Mouse (Mus musculus) monocyte, adult 2 months (primary cell): ENCODE data around the gene Ap1s2.

ENCODE experiments used
- DNase-seq, 2 experiments: peaks; one replicate each; pipeline ENCODE4 v3.0.0; 2022; ENCODE audit warnings: low spot score in 2 of 2, low read depth in 1 of 2

Ap1s2 gene

DNA sequence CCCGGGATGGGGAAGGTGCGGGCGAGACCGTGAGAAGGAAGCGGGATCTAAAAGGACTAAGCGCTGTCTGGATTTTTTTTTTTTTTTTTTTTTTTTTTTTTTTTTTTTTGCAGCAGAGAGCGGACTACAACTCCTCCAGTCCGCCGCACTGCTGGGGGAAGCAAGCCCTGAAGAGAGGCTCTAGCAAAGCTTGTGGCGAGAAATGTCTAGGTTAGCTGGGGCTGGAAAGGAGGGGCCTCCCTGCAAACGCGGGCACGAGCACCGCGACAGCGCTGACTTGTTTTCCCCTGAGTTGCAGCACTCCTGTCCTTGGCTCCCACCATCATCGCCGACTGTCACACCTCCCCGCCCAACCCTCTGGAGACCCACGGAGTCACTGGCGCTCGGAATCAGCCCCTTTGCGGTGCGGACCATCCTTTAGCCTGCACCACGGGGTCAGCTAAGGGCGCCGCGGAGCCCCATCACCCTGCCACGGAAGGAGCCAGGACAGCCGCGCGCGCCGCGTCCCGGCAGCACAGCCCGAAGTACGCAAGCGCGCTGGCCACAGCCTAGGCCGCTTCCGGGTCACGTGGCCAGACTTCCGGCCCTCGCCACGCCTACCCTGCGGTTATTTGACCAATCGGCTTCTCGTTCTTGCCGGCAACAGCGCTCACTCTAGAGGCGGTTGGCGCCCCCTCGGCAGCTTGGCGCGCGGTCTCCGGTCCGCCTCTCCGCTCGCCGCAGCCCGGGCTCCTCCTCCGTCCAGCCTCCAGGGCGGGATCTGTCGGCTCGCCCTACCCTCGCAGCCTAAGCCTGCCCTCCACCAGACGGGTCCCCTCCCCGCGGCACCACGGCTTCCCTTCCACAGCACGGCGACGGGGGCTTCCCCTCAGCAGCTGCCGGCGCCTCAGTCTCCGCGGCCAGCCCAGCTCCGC is at the start of gene Ap1s2:
Gene Ap1s2, plus strand, starts transcription at position 681 of the 914 bp plus-strand sequence.
- peak; percentile 86 to 89 for DNase-seq

DNA sequence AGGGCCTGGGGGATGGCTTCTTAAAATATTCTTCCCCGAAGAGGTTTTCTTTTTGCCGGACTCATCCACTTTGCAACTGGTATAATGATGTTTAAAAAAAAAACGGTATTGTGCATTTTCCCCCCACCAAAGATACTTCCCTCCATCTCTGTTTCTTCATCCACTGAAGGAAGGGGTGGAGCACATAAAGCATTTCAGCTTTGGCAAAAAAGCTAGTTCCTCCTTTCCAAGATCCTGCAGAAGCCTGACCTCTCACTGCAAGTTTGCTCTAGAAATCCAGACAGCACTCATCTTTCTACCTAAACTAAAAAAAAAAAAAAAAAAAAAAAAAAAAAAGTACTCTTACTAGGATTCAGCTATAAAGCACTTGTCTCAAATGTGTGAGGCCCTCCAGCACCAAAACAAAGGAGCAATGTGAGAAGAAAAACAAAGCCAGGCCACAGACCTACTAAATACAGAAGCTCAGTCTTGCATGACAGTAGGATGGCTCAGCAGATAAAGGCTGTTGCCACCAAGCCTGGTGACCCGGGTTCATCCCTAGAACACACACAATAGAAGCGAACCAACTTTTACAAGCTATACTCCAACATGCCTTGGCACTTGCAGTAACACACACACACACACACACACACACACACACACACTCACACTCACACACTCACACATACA is 41.0 kb upstream of the Ap1s2 start:
- DNase-seq, result no peak

DNA sequence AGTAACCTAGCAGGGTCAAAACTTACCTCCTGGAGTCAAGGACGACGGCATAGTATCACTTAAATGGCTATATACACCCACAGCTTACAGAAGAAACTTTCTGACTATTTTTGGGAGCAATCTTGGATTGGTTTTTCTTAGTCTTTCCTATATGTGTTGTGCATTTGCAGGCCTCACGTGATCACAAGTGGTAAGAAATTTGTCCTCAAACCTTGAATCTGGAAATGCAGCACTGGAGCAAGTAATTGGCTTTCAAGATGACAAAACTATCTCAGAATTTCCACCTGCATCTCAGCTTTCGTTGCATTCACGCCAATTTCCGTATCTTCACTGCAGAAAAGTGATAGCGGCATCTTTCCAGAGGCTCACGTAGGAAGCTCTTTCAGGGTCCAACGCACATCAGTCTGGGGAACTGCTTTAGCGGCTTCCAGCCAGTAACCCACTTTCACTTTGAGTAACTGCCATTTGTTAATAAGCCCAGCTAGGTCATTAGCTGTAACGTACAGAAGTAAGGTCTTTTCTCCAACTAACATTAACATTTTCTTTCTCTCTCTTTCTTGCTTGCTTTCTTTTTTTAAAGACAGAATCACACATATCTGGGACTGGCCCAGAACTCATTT is 40.0 kb upstream of the Ap1s2 start:
- DNase-seq, result no peak

DNA sequence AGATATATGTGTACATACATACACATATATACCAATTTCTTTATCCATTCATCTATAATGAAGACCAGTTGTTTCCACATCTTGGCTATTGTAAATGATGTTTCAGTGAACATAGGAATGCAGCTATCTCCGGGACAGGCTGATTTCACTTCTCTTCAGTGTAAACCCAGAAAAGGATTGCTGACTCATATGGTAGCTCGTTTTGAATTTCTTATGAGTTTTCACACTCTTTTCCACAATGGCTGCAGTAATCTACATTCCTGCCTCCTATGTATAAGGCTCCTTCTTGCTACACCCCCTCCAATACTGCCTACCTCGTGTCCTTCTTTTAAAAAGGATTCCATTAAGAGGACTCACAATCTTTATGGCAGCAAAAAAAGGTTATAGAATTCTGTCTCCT is 32.9 kb upstream of the Ap1s2 start:
- no peak for DNase-seq

DNA sequence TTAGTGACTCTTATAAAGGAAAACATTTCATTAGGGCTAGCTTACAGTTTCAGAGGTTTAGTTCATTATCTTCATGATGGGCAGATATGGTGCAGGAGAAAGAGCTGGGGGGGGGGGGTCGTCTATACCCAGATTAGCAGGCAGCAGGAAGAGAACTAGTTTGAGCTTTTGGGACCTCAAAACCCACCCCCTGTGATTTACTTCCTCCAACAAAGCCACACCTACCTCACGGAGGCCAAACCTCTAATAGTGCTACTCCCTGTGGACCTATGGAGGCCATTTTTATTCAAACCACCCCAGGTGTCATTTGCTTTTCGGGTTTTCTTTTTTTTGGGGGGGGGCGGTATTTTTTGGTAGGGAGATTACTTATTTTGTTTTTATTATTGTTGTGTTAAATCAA is 32.2 kb upstream of the Ap1s2 start:
- no peak for DNase-seq

DNA sequence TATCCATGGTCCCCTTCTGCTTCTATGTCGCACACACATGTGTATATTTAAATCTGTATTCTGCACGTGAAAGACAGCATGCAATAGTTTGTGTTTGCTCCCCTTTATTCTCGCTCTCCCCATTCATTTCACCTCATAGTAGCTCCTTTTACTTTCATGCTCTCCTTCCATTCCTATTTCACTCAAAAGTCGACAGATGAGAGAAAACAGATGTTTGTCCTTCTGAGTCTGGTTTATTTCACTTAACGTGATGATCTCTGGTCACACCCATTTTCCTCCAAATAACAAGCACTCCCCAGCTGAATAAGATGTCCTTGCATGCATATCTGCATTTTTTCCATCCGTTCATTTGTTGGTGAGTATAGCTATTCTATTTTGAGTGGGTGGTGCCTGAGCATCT is 29.8 kb upstream of the Ap1s2 start:
- no peak for DNase-seq

DNA sequence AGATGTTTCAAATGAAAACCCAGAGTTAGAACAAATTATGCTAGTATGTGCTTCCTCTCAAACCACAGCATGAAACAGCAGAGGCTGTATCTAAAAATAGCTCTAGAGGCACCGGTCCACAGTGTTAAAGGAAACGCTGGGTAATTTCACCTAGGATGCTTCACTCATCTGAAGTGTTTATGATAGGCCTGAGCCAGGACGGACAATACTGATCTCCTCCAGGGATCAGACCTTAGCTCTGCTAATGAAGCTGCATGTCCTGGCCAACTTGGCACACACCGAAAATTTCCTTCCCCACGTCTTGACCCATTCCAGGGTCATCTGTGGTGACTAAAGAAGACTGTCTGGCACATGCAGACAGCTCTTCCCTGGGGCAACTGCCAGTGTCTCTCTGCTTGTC is 29.4 kb upstream of the Ap1s2 start:
- no peak for DNase-seq

DNA sequence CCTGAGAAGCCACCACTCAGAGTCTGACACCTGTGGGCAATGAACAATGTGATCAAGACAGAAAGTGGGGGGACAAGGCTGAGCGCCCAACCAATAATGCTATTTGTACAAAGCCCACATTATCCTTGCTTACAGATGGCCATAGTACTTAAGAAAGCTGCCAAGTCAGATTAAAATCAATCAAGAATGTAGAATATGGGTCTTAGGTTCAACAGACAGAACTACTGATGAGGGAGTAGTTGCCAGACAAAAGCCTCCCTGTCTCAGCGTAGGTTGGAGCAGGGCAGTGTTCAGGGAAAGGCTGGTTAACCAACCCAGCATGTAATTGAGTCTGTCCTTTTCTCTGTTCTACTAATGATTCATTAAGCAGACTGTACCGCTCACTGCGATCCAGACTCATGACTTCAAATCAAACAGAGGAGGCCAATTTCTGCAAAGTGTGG is 23.3 kb upstream of the Ap1s2 start:
- DNase-seq, result no peak

DNA sequence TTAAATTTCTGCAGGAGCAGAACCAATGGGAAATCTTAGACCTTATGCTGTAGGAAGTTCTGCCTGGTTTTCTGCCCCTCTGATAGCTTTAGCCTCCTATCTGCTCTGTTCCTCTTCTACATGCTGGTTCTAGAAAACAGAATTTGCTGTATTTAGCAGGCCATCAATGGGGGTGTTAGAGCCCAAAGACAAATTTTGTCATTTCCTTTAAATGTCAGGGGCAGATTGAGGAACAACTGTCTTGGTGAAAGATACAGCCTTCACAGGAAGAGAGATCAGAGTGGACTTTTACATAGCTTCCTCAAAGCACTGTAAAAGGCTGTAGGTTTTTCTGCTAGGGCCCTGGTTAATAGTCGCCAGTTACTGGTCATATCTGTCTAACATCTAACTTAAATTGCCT is 11.5 kb upstream of the Ap1s2 start:
- DNase-seq, result no peak

DNA sequence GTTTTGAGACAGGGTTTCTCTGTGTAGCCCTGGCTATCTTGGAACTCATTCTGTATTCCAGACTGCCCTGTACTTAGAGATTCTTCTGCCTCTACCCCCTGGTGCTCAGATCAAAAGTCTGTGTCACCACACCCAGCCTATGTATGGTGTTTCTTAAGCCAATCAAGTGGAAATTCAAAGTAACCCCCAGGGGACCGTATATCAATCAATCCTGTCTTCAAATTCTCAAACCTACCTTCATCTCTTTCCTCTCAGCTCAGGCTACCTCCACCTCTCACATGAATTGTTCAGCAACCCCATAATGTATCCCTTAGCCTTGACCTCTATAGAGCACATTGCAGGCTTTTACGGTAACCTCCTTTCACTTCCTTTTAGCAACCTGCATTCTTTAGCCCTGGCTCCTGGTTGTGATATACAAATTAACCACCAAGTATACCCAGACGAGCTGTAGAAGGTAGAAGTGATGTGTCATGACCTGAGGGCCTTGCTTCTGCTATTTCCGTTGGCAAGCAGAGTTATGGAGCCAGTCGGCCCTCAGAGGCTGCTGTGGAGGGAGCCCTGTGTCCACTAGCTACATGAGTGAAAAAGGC is 9.3 kb upstream of the Ap1s2 start:
- no peak for DNase-seq

DNA sequence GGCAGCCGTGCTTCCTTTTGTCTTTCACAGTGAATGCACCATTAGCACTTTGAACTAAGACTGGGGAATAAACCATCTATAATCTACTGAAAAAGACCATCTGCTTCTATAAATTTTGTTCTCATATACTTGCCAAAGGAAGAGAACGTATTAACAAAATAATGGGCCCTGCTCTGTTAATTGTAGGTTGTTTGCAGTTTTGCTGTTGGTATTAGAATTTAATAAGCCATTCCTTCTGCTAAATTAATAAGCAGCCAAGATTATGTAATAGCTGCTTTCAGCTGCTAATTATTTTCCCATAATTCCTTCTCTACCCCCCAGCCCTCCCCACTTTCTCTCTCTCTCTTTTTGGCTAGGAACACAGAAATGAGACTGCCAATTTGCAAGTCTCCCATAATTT is 2.0 kb upstream of the Ap1s2 start:
- no peak for DNase-seq

DNA sequence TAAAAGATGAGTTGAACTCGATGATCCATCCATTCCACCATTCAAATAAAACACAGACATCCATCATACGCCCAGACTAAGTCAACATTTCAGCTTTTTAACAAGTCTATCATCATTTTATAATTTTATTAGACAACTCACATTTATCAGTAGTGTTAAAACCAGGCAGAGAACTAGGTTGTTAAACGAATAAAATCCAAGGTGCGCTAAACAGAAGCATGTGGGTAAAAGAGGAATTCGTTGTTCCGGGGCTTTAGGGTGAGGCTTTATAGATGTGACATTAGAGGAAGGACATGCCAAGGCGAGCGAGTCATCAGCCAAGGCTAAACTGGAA is 847 bp upstream of the Ap1s2 start:
- DNase-seq, result peak in 1 of 2 experiments; percentile 8

DNA sequence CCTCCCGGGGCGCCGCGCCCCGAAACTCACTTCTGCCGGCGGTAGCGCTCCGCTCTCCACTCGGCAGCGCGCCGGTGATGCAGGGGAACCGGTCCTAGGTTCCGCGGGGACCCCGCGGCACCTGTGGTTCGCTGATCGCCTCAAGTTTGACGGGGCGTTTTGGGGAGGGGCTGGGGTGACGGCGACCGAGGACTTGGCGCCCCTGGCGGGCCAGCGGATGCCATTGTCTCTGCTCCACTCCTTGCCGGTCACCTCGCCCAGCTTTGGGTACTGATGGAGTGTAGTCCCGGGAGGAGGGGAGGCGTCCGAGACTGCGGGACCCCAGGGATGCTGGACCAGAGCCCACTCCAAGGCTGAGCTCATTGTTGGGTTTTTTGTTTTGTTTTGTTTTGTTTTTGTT is 564 bp downstream of the Ap1s2 start:
- DNase-seq, result peak in 1 of 2 experiments; percentile 2

DNA sequence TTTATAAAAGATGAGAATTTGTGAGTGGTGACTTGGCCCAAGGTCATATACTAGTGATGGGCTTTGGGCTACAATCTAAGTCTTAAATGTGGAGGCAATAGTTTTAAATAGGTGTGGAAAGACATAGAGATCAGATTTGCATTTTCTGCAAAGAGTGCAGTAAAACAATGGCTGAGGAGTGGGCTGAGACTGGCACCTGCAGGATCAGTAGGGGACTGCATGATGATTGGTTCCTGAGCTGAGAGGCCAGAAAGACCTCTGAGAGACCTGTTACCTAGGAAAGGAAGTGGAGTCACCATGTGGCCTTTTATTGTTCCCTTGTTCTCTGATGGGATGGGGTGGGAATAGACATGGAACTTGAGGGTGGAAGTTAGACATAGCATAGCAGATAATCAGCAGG is 4.0 kb downstream of the Ap1s2 start:
- no peak for DNase-seq

DNA sequence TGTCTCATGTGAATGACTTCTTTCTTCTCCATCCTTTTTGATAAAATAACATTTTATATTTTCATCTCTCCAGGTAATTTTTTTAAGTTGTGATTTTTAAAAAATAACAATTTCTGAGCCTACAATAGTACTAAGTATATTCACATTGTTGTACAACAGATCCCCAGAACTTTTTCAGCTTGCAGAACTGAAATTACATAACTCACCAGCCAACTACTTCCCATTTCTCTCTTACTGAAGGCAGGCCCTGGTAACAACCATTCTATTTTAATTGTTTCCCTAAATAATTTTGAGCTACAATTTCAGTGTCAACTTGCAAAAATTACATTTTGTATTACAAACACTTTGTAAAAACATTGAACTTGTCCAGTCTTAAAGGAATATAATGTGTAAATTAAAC is 20.7 kb downstream of the Ap1s2 start:
- no peak for DNase-seq

DNA sequence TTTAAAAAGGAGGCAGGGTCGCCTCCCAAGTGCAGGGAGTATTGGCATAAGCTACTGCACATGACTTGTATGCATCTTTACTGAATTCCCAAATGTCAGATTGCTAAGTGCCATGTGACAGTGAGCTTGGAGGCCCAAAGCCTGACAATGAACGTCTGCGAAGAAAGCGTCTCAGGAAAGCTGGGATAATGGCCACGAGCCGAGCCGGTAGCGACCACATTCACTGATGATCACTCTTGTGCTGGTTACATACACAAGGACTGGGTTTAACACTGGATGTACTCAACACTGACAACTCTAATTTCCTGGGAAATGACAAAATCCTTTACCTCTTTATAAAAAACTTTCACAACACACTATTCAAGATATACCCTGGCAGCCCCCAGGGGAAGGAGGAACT is 25.9 kb downstream of the Ap1s2 start:
- no peak for DNase-seq

DNA sequence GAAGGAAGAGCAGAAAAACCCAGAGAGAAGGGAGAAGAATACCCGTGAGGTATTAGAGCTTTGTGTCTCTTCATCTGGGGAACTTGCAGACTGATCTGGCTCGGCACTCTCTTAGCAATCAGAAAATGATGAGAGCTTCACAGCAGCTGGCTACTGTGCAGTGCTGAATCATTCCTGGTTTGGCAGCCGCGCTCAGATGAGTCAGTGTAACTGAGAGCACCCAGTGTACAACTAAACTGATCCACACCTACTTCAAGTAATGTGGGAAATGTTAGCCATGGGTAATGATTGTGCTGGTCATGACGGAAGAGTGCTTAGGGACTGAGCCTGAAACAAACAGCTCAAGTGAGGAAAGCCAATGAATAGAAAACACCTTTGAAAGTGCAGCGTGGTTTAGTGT is 29.8 kb downstream of the Ap1s2 start:
- DNase-seq, result no peak

DNA sequence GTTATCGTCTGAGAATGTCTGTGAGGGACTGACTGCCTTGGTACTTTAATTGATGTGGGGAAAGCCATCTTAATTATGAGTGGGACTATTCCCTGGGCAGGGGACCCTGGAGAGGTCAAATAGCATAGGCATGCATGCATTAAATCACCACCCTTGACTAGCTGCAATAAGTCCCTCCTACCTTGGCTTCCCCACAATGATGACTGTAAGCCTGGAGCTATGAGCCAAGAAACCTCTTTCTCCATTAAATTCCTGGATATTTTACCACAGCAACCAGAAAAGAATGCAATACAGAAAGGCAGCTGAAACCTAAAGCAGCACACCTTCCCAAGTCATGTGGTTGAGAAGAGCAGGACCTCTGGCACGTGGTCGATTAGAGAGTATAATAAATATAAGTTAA is 35.6 kb downstream of the Ap1s2 start:
- DNase-seq, result no peak

DNA sequence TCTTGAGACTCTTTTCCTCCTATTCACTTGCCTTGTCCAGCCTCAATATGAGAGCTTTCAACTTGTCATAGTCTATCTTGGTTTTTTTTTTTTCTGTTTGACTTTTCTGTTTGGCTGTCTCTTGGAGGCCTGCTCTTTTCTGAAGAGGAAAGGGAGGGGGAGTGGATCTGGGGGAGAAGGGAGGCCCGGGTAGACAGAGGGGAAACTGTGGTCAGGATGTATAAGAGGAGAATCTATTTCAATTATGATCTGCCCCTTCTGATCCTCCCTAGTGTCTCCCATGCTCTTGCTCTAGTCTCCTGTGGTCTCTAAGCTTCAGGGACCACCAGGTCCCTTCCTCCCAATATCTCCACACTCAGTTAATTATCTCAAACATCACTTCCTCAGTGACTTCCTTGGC is 42.8 kb downstream of the Ap1s2 start:
- no peak for DNase-seq

DNA sequence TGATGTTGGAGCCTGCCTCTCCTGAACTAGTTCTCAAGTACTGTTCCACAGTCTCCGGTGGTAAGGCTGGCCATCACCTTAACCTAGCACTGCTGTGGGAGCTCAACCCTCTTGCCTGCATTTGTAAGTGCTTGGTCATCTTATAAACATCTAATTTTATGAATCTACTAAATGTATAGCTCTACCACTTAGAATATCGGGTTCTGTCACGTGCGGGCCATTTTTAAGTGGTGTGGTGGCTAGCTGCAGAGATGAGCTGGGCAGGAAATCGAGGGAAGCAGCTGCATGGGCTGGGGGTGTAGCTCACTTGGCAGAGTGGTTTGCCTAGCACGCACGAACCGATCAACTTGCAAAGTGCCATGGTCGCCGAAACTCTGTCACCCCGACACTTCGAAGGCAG is 48.6 kb downstream of the Ap1s2 start:
- DNase-seq, result no peak

DNA sequence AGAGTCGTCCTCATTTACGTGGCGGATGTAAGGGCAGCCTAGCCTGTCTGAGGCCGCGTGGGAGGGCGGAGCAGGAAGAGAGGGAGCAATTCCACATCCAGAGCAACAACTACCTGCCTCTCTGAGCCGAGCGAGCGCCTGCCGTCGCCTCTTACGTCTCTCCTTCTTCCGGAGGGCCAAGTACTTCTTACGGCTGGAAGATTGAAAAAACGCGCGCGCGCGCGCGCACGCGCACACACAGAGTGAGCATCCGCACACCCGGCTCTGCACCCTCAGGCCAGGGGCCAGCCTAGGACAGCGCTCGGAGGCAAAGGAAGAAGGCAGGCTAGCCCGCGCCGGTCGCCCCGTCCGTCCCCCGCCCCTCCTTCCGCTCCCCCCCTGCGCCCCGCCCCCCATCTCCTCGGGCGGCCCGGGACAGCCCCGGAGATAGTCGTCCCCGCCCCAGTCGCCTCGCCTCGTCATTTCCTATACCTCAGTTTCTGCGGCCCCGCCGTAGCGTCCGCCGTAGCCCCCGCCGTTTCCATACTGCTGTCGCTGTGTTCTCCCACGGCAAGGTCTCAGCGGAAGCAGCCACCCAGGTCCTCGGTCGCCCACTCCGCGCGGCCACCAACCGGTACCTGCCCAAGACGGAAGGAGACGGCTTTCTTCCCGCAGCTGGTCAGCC is 49.1 kb downstream of the Ap1s2 start:
- peak; percentile 10 to 26 for DNase-seq
